Mouse (Mus musculus) liver, adult 2 months (tissue): ENCODE data around the gene Samd11.

ENCODE experiments used
- CTCF ChIP-seq: fragments of 200-500 bp; IDR thresholded peaks from 2 replicates; pipeline ENCODE4 v1.5.1; 2011; ENCODE audit warnings: low read depth, low read length, control low read depth
- POLR2A ChIP-seq: fragments of 200-500 bp; IDR thresholded peaks from 2 replicates; pipeline ENCODE4 v1.6.1; 2011; ENCODE audit warnings: low read length, control low read depth; ENCODE audit not compliant: insufficient read depth; ENCODE audit errors: extremely low read depth

DNA sequence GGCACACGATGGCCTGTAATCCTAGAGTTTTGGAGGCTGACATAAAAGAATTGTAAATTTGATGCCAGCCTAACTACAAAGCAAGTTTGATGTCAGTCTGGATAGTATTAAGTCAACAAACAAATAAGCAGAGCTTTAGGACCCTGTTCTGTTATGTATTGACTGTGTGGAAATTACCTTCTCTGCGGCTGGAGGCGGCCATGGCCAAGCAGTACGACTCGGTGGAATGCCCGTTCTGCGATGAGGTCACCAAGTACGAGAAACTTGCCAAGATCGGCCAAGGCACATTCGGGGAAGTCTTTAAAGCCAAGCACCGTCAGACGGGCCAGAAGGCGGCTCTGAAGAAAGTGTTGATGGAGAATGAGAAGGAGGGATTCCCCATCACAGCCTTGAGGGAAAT lies 42.3 kb downstream of the Samd11 start:
- no peak for TF ChIP-seq CTCF
- no peak for TF ChIP-seq POLR2A
